Mouse (Mus musculus) forebrain, embryonic 14.5 days (tissue): ENCODE data around the gene Tmtc4. TPM values are rescaled to one million over a fixed set of nuclear protein-coding genes. Genes with fewer than 3 reads are reported as not detected.

ENCODE experiments used
- ATAC-seq: fragments of 200-750 bp; cut with Nextera tagmentation; 2 replicates; pipeline ENCODE4 v1.8.0; 2017; ENCODE audit warnings: mild to moderate bottlenecking, moderate library complexity
- DNase-seq: peaks from one replicate; pipeline ENCODE4 v3.0.0-alpha.2; 2015; ENCODE audit warnings: low spot score
- H3K27ac ChIP-seq: fragments of 300-500 bp; sonication (generic); 2 replicates; pipeline ENCODE4 v1.5.1; 2014; ENCODE audit warnings: low read depth, mild to moderate bottlenecking, control low read depth, low read length, moderate library complexity
- H3K27me3 ChIP-seq: fragments of 300-500 bp; sonication (generic); replicated peaks from 2 replicates; pipeline ENCODE4 v1.6.1; 2014; ENCODE audit warnings: low read length, control low read depth, mixed read lengths; ENCODE audit not compliant: control insufficient read depth, insufficient read depth
- H3K36me3 ChIP-seq: fragments of 300-500 bp; sonication (generic); 2 replicates; pipeline ENCODE4 v1.6.1; 2014; ENCODE audit warnings: low read length, control low read depth; ENCODE audit not compliant: control insufficient read depth, insufficient read depth
- H3K4me1 ChIP-seq: fragments of 300-500 bp; sonication (generic); 2 replicates; pipeline ENCODE4 v1.6.1; 2014; ENCODE audit warnings: antibody characterized with exemption, low read length, control low read depth; ENCODE audit not compliant: control insufficient read depth, insufficient read depth
- H3K4me2 ChIP-seq: fragments of 300-500 bp; sonication (generic); 2 replicates; pipeline ENCODE4 v1.6.1; 2014; ENCODE audit warnings: mild to moderate bottlenecking, control low read depth, low read length
- H3K4me3 ChIP-seq: fragments of 300-500 bp; sonication (generic); 2 replicates; pipeline ENCODE4 v1.5.1; 2014; ENCODE audit warnings: low read depth, low read length, control low read depth
- H3K9ac ChIP-seq: fragments of 300-500 bp; sonication (generic); 2 replicates; pipeline ENCODE4 v1.6.1; 2014; ENCODE audit warnings: mild to moderate bottlenecking, low read length, control low read depth, moderate library complexity
- H3K9me3 ChIP-seq: fragments of 300-500 bp; sonication (generic); replicated peaks from 2 replicates; pipeline ENCODE4 v1.6.1; 2016; ENCODE audit warnings: low read length, control low read depth, mixed read lengths; ENCODE audit not compliant: control insufficient read depth
- WGBS: fragments of 180-500 bp; shearing (Covaris S2); extraction: QIAGEN DNeasy Blood & Tissue Kit; methylation state at CpG from one replicate; pipeline ENCODE4 v1.1.7; 2014; 5-methylcytosine and 5-hydroxymethylcytosine counted together
- polyA plus RNA-seq: library from polyadenylated mRNA; unstranded; fragments of >200 nt; fragmentation: Nextera tagmentation; extraction: Ambion mirVana; gene quantifications from 2 replicates; pipeline ENCODE4 v1.2.1, GENCODE M21; 2014

Tmtc4 gene
- polyA plus RNA-seq, 1 experiment from 2014 or later, result 41.5 TPM

GRCm38 (mm10) chr14:122978871-122979270, 5.0 kb downstream of the Tmtc4 start:
- ATAC-seq, result no peak
- H3K9ac ChIP-seq, result no peak overlapping the region
- H3K27ac ChIP-seq, result no peak overlapping the region
- peaks cover 15% of the 10 kb centered on the region for H3K4me1 ChIP-seq
- WGBS, result 89% methylated on average over 3 of the region's 3 CpGs
- H3K36me3 ChIP-seq, result no peaks in the 10 kb centered on the region
- no peak overlapping the region for H3K4me2 ChIP-seq
- DNase-seq, result no peak
- no peak overlapping the region for H3K4me3 ChIP-seq
- no peaks in the 10 kb centered on the region for H3K27me3 ChIP-seq
- no peaks in the 10 kb centered on the region for H3K9me3 ChIP-seq

GRCm38 (mm10) chr14:122977797-122978140, 6.1 kb downstream of the Tmtc4 start:
- Histone ChIP-seq H3K36me3 (no peaks in the 10 kb centered on the region), H3K4me3 (no peak overlapping the region), H3K4me2 (no peak overlapping the region), H3K9ac (no peak overlapping the region), H3K9me3 (no peaks in the 10 kb centered on the region), H3K4me1 (peaks cover 12% of the 10 kb centered on the region), H3K27me3 (no peaks in the 10 kb centered on the region), H3K27ac (no peak overlapping the region)
- 44% methylated on average over 1 of the region's 1 CpGs for WGBS
- ATAC-seq (no peak), DNase-seq (no peak)

- no peaks in the 10 kb centered on the region for H3K27me3 ChIP-seq
- ATAC-seq (no peak), DNase-seq (no peak)
- H3K4me3 ChIP-seq, result no peak overlapping the region
- H3K9me3 ChIP-seq, result no peaks in the 10 kb centered on the region
- WGBS, result 74% methylated on average over 9 of the region's 9 CpGs
- 0 out of 2 replicates have a peak, but pooled peaks cover 4% of the 10 kb centered on the region for H3K36me3 ChIP-seq
- peaks cover 10% of the 10 kb centered on the region for H3K4me1 ChIP-seq
- no peak overlapping the region for H3K27ac ChIP-seq
- H3K4me2 ChIP-seq, result no peak overlapping the region
- no peak overlapping the region for H3K9ac ChIP-seq
These were observed 6.6 kb downstream of the Tmtc4 start for GRCm38 (mm10) chr14:122977056-122977796.

- Histone ChIP-seq H3K4me2 (no peak overlapping the region), H3K36me3 (peaks cover 17% of the 10 kb centered on the region), H3K27ac (no peak overlapping the region), H3K4me1 (no peaks in the 10 kb centered on the region; the same call in 1 of the 2 replicates), H3K9ac (no peak overlapping the region), H3K9me3 (no peaks in the 10 kb centered on the region), H3K4me3 (no peak overlapping the region), H3K27me3 (no peaks in the 10 kb centered on the region)
- WGBS, result 68% methylated on average over 3 of the region's 3 CpGs
- DNase-seq, result no peak
- no peak for ATAC-seq
These were observed 8.8 kb downstream of the Tmtc4 start for GRCm38 (mm10) chr14:122974854-122975570.

GRCm38 (mm10) chr14:122973091-122973490, 10.7 kb downstream of the Tmtc4 start:
- 87% methylated on average over 2 of the region's 2 CpGs for WGBS
- ATAC-seq, result no peak
- DNase-seq, result no peak

GRCm38 (mm10) chr14:122968049-122968448, 15.8 kb downstream of the Tmtc4 start:
- no peaks in the 10 kb centered on the region for H3K27me3 ChIP-seq
- no peak overlapping the region for H3K27ac ChIP-seq
- no peak overlapping the region for H3K9ac ChIP-seq
- H3K9me3 ChIP-seq, result no peaks in the 10 kb centered on the region
- no peak overlapping the region for H3K4me3 ChIP-seq
- 89% methylated on average over 2 of the region's 2 CpGs for WGBS
- no peaks in the 10 kb centered on the region for H3K4me1 ChIP-seq
- H3K36me3 ChIP-seq, result peaks cover 33% of the 10 kb centered on the region
- no peak overlapping the region for H3K4me2 ChIP-seq
- no peak for ATAC-seq
- no peak for DNase-seq

More at GRCm38 (mm10) chr14:122973091-122973490, 10.7 kb downstream of the Tmtc4 start:
- H3K4me3 ChIP-seq, result no peak overlapping the region
- H3K9me3 ChIP-seq, result no peaks in the 10 kb centered on the region
- no peak overlapping the region for H3K27ac ChIP-seq
- no peak overlapping the region for H3K4me2 ChIP-seq
- no peaks in the 10 kb centered on the region; the same call in 1 of the 2 replicates for H3K4me1 ChIP-seq
- H3K36me3 ChIP-seq, result peaks cover 27% of the 10 kb centered on the region
- no peaks in the 10 kb centered on the region for H3K27me3 ChIP-seq
- H3K9ac ChIP-seq, result no peak overlapping the region

- no peak overlapping the region for H3K27ac ChIP-seq
- WGBS, result 33% methylated on average over 8 of the region's 8 CpGs
- peak; percentile 95 for DNase-seq
These were observed 25.9 kb downstream of the Tmtc4 start for GRCm38 (mm10) chr14:122957941-122958340.

GRCm38 (mm10) chr14:122953331-122953730, 30.5 kb downstream of the Tmtc4 start:
- H3K9ac ChIP-seq, result no peak overlapping the region
- H3K36me3 ChIP-seq, result peaks cover 5% of the 10 kb centered on the region; the same call in 1 of the 2 replicates
- no peaks in the 10 kb centered on the region for H3K9me3 ChIP-seq
- H3K4me1 ChIP-seq, result no peaks in the 10 kb centered on the region; the same call in 1 of the 2 replicates
- DNase-seq, result peak; percentile 82
- no peak overlapping the region for H3K4me2 ChIP-seq
- 7% methylated on average over 1 of the region's 1 CpGs for WGBS
- peak; percentile 62 for ATAC-seq
- H3K27me3 ChIP-seq, result no peaks in the 10 kb centered on the region
- H3K4me3 ChIP-seq, result no peak overlapping the region
- H3K27ac ChIP-seq, result no peak overlapping the region

More at GRCm38 (mm10) chr14:122957941-122958340, 25.9 kb downstream of the Tmtc4 start:
- Histone ChIP-seq H3K9ac (no peak overlapping the region), H3K9me3 (no peaks in the 10 kb centered on the region), H3K36me3 (peaks cover 3% of the 10 kb centered on the region; the same call in 1 of the 2 replicates), H3K4me2 (no peak overlapping the region), H3K4me3 (no peak overlapping the region), H3K4me1 (no peaks in the 10 kb centered on the region; the same call in 1 of the 2 replicates), H3K27me3 (no peaks in the 10 kb centered on the region)
- ATAC-seq, result peak; percentile 99

GRCm38 (mm10) chr14:122952556-122952955, 31.3 kb downstream of the Tmtc4 start:
- no peaks in the 10 kb centered on the region for H3K9me3 ChIP-seq
- no peak for DNase-seq
- no peak overlapping the region for H3K27ac ChIP-seq
- H3K4me1 ChIP-seq, result no peaks in the 10 kb centered on the region; the same call in 1 of the 2 replicates
- WGBS, result 97% methylated on average over 1 of the region's 1 CpGs
- no peak overlapping the region for H3K4me2 ChIP-seq
- H3K9ac ChIP-seq, result no peak overlapping the region
- no peaks in the 10 kb centered on the region for H3K27me3 ChIP-seq
- H3K36me3 ChIP-seq, result peaks cover 8% of the 10 kb centered on the region; the same call in 1 of the 2 replicates
- no peak overlapping the region for H3K4me3 ChIP-seq
- no peak for ATAC-seq
